Mouse (Mus musculus) forebrain, embryonic 10.5 days (tissue): ENCODE measurements around the gene Gm17359. TPM values are rescaled to one million over a fixed set of nuclear protein-coding genes. Genes with fewer than 3 reads are reported as not detected.

Experiments used
- DNase-seq: peaks from one replicate; pipeline ENCODE4 v3.0.0-alpha.2; 2017; ENCODE audit warnings: low spot score; ENCODE audit errors: extremely low spot score
- H3K27ac ChIP-seq: fragments of 300-500 bp; sonication (generic); 2 replicates; pipeline ENCODE4 v1.5.1; 2016; ENCODE audit warnings: mild to moderate bottlenecking
- H3K27me3 ChIP-seq: fragments of 300-500 bp; sonication (generic); 2 replicates; pipeline ENCODE4 v1.6.1; 2016; ENCODE audit warnings: mild to moderate bottlenecking; ENCODE audit not compliant: poor library complexity, severe bottlenecking
- H3K36me3 ChIP-seq: fragments of 300-500 bp; sonication (generic); replicated peaks from 2 replicates; pipeline ENCODE4 v1.6.1; 2016; ENCODE audit warnings: mild to moderate bottlenecking, moderate library complexity
- H3K4me1 ChIP-seq: fragments of 300-500 bp; sonication (generic); 2 replicates; pipeline ENCODE4 v1.6.1; 2016
- H3K4me3 ChIP-seq: fragments of 300-500 bp; sonication (generic); 2 replicates; pipeline ENCODE4 v1.5.1; 2016; ENCODE audit warnings: mild to moderate bottlenecking, moderate library complexity
- H3K9me3 ChIP-seq: fragments of 300-500 bp; sonication (generic); 2 replicates; pipeline ENCODE4 v1.6.1; 2016; ENCODE audit warnings: mild to moderate bottlenecking, moderate library complexity
- WGBS: fragments of 180-500 bp; shearing (Covaris S2); methylation state at CpG from one replicate; pipeline ENCODE4 v1.1.7; 2016; 5-methylcytosine and 5-hydroxymethylcytosine counted together
- polyA plus RNA-seq: library from polyadenylated mRNA; unstranded; fragments of >200 nt; fragmentation: Nextera tagmentation; extraction: Ambion mirVana; gene quantifications from 2 replicates; pipeline ENCODE4 v1.2.1, GENCODE M21; 2016

The Gm17359 gene
- polyA plus RNA-seq, 1 experiment from 2014 or later = not detected

DNA sequence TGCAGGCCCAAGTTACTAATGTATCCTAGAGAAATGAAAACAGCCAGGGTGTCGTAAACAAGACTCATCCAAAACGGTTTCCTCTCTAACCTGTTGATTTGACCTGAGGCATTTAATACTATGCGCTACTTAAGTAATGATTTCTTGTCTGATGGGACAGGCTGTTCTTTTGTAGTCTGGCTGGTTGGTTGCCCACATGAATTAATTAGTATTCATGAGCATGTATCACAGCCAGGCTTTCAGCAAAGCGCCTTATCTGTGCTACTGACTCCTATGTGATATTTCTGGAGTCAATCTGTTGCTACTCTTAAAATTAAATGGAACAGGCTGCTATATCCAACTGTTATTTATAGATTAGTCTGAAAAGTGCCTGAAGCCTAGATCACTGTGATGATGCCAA lies 138.4 kb downstream of the Gm17359 start:
- H3K27me3 ChIP-seq = no peaks in the 10 kb centered on the region
- H3K9me3 ChIP-seq = no peaks in the 10 kb centered on the region
- peaks cover 51% of the 10 kb centered on the region for H3K36me3 ChIP-seq
- H3K27ac ChIP-seq = no peak overlapping the region
- H3K4me1 ChIP-seq = no peaks in the 10 kb centered on the region; the same call in 1 of the 2 replicates
- H3K4me3 ChIP-seq = no peak overlapping the region
- DNase-seq = no peak
- WGBS = 87% methylated on average over 4 of the region's 4 CpGs

- Histone ChIP-seq H3K27ac (no peak overlapping the region), H3K9me3 (no peaks in the 10 kb centered on the region), H3K4me1 (peaks cover 6% of the 10 kb centered on the region; the same call in 1 of the 2 replicates), H3K4me3 (no peak overlapping the region), H3K36me3 (peaks cover 60% of the 10 kb centered on the region), H3K27me3 (no peaks in the 10 kb centered on the region)
- 95% methylated on average over 2 of the region's 2 CpGs for WGBS
- no peak for DNase-seq
Observed at GRCm38 (mm10) chr3:79475980-79476379, 139.5 kb downstream of the Gm17359 start.

DNA sequence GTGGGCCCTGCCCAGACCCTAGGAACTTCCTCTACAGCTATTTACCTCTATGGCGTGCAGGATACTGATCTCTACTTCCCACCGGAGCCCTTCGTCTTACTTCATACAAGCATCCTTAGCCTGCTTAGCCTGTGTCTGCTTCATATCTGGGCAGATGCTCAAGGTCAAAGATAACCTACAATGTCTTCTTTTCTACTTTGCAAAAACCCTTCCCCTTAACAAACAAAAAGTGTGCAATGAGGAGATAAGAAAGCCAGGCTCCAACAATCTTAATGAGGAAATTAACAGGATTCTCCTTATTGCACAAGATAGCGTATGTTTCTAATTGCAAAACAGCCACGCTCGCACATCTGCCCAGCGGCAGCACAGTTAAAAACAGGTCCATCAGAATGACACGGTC lies 141.9 kb downstream of the Gm17359 start:
- Histone ChIP-seq H3K9me3 (peaks cover 3% of the 10 kb centered on the region; the same call in 1 of the 2 replicates), H3K27ac (no peak overlapping the region), H3K4me1 (peaks cover 6% of the 10 kb centered on the region; the same call in 1 of the 2 replicates), H3K4me3 (no peak overlapping the region), H3K27me3 (no peaks in the 10 kb centered on the region), H3K36me3 (peaks cover 66% of the 10 kb centered on the region)
- WGBS = 94% methylated on average over 8 of the region's 8 CpGs
- no peak for DNase-seq

- Histone ChIP-seq H3K4me3 (no peak overlapping the region), H3K9me3 (peaks cover 8% of the 10 kb centered on the region), H3K27ac (0 out of 2 replicates have a peak overlapping the region, but pooled peaks have one; percentile 5), H3K36me3 (peaks cover 71% of the 10 kb centered on the region), H3K27me3 (no peaks in the 10 kb centered on the region), H3K4me1 (peaks cover 6% of the 10 kb centered on the region; the same call in 1 of the 2 replicates)
- WGBS = 93% methylated on average over 4 of the region's 4 CpGs
- no peak for DNase-seq
Observed at GRCm38 (mm10) chr3:79478880-79479279, 142.4 kb downstream of the Gm17359 start.

DNA sequence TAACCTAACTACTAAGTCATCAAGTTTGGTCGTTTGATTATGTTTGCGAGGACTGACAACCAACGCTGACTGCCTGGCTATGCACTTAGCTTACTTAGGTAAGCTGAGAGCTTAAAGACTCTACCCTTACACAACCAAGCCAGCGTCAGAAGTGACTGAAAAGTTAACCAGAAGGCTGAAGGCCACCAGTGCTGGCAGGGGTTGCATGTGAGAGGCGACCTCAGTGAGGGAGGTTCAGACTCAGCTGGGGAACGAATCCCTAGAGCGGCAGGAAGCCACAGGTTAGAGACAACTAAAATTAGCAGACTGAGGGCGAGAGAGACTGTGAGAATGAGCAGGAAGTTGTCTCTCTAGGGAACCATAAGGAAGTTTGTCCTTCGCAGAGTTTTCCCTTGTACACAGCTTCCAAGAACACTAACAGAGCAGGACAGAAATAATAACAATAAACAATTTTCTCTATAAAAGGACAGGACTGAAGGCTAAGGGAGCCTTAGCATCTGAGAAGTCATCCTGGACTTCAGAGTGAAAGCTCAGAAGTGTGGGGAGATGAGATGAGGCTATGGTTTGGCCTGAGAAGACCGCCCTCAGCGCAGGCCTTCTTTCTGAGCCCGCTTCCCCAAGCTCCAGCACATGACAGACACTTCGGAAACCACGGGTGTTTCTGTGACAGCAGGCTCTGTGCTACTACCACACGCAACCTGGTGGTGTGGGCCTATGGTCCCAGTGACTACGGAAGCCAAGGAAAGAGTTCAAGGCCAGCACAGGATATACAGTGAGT lies 148.0 kb downstream of the Gm17359 start:
- WGBS = 95% methylated on average over 16 of the region's 16 CpGs
- DNase-seq = no peak
- H3K4me1 ChIP-seq = peaks cover 6% of the 10 kb centered on the region; the same call in 1 of the 2 replicates
- peaks cover 88% of the 10 kb centered on the region for H3K36me3 ChIP-seq
- H3K27ac ChIP-seq = no peak overlapping the region
- peaks cover 9% of the 10 kb centered on the region for H3K9me3 ChIP-seq
- no peak overlapping the region for H3K4me3 ChIP-seq
- no peaks in the 10 kb centered on the region for H3K27me3 ChIP-seq

DNA sequence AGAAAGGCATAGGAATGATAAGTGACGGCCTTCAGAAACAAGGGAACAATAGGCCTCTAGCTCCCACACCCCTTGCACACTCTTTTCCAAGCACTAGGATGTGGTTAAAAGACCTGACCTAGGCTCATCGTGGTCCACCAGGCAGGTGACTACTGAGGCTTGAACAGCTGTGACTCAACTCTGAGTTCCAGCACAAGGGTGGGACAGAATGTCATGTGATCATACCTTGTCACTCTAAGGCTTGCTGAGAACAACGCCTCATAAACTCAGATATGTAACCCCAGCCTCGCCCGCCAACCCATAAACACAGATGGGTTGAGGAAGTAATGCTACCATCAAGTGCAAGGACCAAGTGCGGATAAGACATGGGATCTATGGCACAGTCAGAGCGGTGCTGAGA lies 151.6 kb downstream of the Gm17359 start:
- WGBS = 96% methylated on average over 7 of the region's 7 CpGs
- peaks cover 87% of the 10 kb centered on the region for H3K36me3 ChIP-seq

GRCm38 (mm10) chr3:79490102-79490501 lies 153.6 kb downstream of the Gm17359 start:
- H3K4me1 ChIP-seq = no peaks in the 10 kb centered on the region
- no peak for DNase-seq
- no peak overlapping the region for H3K27ac ChIP-seq
- peaks cover 80% of the 10 kb centered on the region for H3K36me3 ChIP-seq
- H3K4me3 ChIP-seq = no peak overlapping the region
- H3K9me3 ChIP-seq = no peaks in the 10 kb centered on the region
- H3K27me3 ChIP-seq = no peaks in the 10 kb centered on the region
- 94% methylated on average over 5 of the region's 5 CpGs for WGBS

More for the DNA sequence above, 151.6 kb downstream of the Gm17359 start:
- H3K27me3 ChIP-seq = no peaks in the 10 kb centered on the region
- no peak for DNase-seq
- no peak overlapping the region for H3K4me3 ChIP-seq
- H3K27ac ChIP-seq = no peak overlapping the region
- H3K4me1 ChIP-seq = no peaks in the 10 kb centered on the region
- peaks cover 9% of the 10 kb centered on the region for H3K9me3 ChIP-seq

DNA sequence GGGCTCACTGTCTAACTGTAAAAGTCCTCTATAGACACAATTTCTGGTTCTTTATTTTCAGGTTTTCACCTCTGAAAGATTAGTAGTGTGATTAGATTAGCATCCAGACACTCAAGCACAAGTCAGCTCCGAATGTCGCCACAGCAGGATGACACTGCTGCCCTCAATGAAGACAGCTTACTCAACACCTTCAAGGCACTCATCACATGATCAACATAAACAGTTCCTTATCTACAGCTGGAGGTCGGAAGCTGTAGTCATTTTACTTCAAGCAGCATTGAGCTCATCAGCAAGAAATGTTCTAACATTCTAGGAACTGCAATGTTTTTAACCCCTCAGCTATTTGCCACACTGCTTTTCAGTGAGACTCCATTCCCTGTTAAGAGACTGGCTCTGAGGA lies 155.2 kb downstream of the Gm17359 start:
- Histone ChIP-seq H3K27me3 (no peaks in the 10 kb centered on the region), H3K4me1 (no peaks in the 10 kb centered on the region), H3K4me3 (no peak overlapping the region), H3K36me3 (peaks cover 71% of the 10 kb centered on the region), H3K9me3 (no peaks in the 10 kb centered on the region), H3K27ac (no peak overlapping the region)
- WGBS = 90% methylated on average over 3 of the region's 3 CpGs
- no peak for DNase-seq

DNA sequence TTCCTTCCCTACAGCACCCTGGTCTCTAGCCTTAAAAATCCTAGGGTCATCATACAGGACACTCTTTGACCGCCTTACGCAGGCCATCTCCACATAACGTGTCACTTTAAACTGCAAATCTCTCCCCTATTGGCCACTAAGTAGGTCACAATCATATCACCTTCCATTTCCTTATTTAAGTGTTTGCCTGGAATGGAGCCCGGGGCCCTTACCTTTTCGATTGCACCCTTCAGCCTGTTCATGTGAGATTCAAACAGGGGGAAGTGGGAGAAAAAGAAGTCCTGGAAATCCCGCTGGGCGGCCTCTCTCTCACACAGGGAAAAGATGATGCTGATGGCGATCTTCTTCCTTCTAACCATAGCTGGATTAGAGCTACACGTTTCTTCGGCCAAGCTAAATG lies 156.6 kb downstream of the Gm17359 start:
- DNase-seq = no peak
- whole genome bisulfite sequencing = 96% methylated on average over 10 of the region's 10 CpGs
- peaks cover 66% of the 10 kb centered on the region for H3K36me3 ChIP-seq
- no peak overlapping the region for H3K4me3 ChIP-seq
- no peak overlapping the region for H3K27ac ChIP-seq
- no peaks in the 10 kb centered on the region for H3K4me1 ChIP-seq
- no peaks in the 10 kb centered on the region for H3K9me3 ChIP-seq
- no peaks in the 10 kb centered on the region for H3K27me3 ChIP-seq

GRCm38 (mm10) chr3:79494028-79494427 lies 157.6 kb downstream of the Gm17359 start:
- no peak for DNase-seq
- no peak overlapping the region for H3K4me3 ChIP-seq
- H3K27ac ChIP-seq = no peak overlapping the region
- H3K4me1 ChIP-seq = no peaks in the 10 kb centered on the region
- WGBS = 91% methylated on average over 8 of the region's 8 CpGs
- H3K27me3 ChIP-seq = no peaks in the 10 kb centered on the region
- H3K9me3 ChIP-seq = no peaks in the 10 kb centered on the region
- peaks cover 63% of the 10 kb centered on the region for H3K36me3 ChIP-seq

GRCm38 (mm10) chr3:79495151-79495550 lies 158.7 kb downstream of the Gm17359 start:
- H3K4me1 ChIP-seq = peaks cover 5% of the 10 kb centered on the region
- H3K9me3 ChIP-seq = no peaks in the 10 kb centered on the region
- no peak overlapping the region for H3K27ac ChIP-seq
- H3K27me3 ChIP-seq = no peaks in the 10 kb centered on the region
- H3K36me3 ChIP-seq = peaks cover 69% of the 10 kb centered on the region
- no peak overlapping the region for H3K4me3 ChIP-seq
- no peak for DNase-seq
- 87% methylated on average over 7 of the region's 7 CpGs for WGBS

- Histone ChIP-seq H3K4me3 (no peak overlapping the region), H3K36me3 (peaks cover 72% of the 10 kb centered on the region), H3K4me1 (peaks cover 11% of the 10 kb centered on the region), H3K9me3 (peaks cover 4% of the 10 kb centered on the region; the same call in 1 of the 2 replicates), H3K27ac (no peak overlapping the region), H3K27me3 (no peaks in the 10 kb centered on the region)
- DNase-seq = no peak
- WGBS = 85% methylated on average over 6 of the region's 6 CpGs
Observed at GRCm38 (mm10) chr3:79496668-79497067, 160.2 kb downstream of the Gm17359 start.

DNA sequence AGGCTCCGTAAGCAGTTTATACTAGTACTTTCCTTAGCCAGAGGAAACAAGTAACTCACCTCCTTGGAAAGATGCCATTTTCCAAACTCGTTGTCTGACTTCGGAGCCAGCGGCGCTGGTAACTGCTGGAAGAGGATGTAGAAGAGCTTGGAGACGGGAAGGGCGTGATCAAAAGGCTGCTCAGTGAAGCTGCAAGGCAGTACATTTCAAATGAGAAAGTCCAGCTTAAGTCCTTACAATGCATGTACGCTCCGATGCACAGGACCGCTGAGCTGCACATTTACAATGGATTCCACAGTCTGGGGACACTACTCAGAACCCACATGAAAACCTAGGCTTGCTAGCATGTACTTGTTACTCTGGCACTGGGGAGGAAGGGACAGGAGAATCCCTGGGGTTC lies 163.8 kb downstream of the Gm17359 start:
- peak; percentile 55 for DNase-seq
- H3K36me3 ChIP-seq = peaks cover 59% of the 10 kb centered on the region
- peaks cover 11% of the 10 kb centered on the region for H3K4me1 ChIP-seq
- H3K27me3 ChIP-seq = no peaks in the 10 kb centered on the region
- H3K9me3 ChIP-seq = peaks cover 4% of the 10 kb centered on the region; the same call in 1 of the 2 replicates
- H3K4me3 ChIP-seq = peak overlapping the region; percentile 15; the same call in 1 of the 2 replicates
- H3K27ac ChIP-seq = peak overlapping the region; percentile 68
- 50% methylated on average over 10 of the region's 10 CpGs for WGBS
